Mouse (Mus musculus) v-Abl transformed pro-B cells (cell line): ENCODE measurements around the gene Frmd4b.

Source experiments
- in situ Hi-C, 2 experiments: fragments of 400-800 bp; cut with MboI; formaldehyde crosslinking; loops; one replicate each; pipeline ENCODE4 v1.15.1; 2025; ENCODE audit not compliant: unreplicated experiment in 2 of 2

Frmd4b gene

DNA sequence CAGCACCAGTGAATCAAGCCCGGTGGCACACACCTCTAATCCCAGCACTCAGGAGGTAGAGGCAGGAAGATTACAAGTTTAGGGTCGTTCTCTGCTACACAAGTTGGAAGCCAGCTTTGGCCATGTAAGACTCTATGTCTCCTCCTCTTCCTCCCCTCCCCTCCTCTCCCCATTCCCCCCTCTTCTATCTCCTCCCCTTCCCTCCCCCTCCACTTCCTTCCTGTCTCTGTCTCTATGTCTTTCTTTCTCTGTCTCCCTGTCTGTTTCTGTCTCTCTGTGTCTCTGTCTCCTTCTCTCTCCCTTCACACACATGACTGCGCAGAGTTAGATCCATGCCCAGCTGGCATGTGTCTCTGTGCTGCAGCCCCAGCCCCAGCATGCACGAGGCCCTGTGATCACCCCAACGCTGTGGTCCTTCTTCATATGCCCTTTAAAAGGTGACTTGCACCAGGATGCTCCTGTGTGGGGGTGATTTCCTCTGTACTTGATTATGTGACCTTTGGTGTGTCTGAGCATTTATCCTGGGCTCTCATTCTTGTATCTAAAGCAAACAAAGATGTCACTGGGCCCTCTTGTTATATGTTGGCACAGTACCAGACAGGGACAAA is 340.3 kb downstream of the Frmd4b start:
- in situ Hi-C loops: loop anchor here in 1 of 2 experiments (5.0 kb wide), 1 partner anchor 245 kb away; no protein-coding TSS in a partner anchor

DNA sequence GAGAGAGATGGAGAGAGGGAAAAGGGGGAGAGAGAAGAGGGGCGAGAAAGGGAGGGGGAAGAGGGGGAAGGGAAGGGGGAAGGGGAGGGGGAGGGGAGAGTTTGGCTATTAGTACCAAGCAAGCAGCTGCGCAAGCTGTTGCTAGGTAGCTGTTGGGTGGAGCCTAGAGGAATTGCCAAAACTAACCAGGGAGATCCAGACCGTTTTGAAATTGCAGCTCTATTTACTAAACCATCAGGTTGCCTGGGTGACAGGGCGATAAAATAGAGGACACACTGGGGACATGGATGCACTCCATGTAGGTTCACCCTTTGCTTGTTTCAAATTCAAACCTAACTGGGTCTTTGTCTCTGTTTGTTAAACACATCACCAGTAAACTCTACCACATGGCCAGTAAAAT is 341.0 kb downstream of the Frmd4b start:
- in situ Hi-C loops: loop anchor here in 1 of 2 experiments (5.0 kb wide), 1 partner anchor 246 kb away; no protein-coding TSS in a partner anchor

DNA sequence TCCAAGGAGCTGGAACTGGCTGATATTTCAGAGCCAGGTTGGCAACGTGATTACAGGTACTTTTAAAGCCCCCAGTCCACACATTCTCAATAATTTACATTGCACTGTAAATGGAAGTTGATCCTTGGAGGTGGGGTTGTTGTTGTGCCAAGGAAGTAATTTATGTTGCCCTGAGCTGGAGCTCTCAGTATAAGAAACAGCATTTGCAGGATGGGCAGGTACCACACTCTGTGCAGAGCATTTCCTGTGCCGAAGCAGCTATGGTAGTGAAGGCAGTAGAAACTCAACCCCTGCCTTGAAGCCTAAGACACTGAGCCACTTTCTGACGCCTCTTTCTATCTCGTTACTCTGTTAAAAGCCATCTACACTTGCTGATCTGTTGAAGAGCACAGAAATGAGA is 341.6 kb downstream of the Frmd4b start:
- in situ Hi-C loops: loop anchor here in 1 of 2 experiments (5.0 kb wide), 1 partner anchor 247 kb away; no protein-coding TSS in a partner anchor

DNA sequence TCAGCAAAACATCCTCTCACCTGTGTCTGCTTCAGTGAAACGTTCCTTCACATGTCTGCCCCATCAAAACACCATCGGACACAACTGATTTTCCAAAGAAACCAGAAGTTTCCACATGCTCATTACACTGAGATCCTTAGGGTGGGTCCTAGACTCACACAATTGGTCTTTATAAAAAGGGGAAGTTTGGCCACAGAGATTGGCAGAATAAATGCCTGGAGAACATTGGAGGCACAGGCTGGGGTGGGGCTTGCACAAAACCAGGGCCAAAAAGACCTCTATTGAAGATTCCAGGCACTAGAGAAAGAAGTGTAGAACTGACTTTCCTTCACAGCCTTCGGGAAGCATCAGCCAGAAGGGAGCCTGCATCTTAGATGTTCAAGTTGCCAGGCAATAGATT is 343.6 kb downstream of the Frmd4b start:
- in situ Hi-C loops: loop anchor here (5.0 to 25.0 kb wide), 3 partner anchors 144 to 739 kb away; no protein-coding TSS in a partner anchor

DNA sequence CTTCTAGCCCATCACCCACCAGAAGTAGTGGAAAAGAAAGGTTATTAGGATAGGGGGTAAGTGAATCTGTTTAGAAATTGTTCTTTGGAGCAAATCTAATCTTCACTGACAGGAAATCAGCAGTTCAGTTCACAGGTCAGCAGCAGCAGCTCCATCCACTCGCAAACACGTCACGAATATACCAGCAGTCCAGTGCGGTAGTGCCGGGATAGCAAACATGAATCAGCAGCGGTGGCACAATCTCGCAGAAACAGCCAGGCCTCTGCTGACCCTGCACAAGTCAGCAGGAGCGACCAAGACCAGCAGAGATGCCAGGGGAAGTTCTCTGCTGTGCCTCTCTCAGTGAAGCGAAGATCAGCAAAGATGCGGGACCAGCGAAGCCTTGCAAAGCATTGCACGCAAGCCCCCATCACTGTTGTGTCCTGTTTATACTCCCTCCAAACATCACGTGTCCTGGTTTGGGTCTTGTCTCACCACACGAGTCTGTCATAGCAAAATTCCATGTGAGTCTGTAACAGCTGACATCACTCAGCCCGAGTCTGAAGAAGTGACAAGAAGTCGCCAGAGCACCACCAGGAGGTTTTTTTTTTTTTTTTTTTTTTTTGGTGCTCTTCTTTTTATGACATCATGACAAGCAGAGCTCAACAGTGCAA is 344.2 kb downstream of the Frmd4b start:
- in situ Hi-C loops: loop anchor here (5.0 to 25.0 kb wide), 3 partner anchors 144 to 739 kb away; no protein-coding TSS in a partner anchor

DNA sequence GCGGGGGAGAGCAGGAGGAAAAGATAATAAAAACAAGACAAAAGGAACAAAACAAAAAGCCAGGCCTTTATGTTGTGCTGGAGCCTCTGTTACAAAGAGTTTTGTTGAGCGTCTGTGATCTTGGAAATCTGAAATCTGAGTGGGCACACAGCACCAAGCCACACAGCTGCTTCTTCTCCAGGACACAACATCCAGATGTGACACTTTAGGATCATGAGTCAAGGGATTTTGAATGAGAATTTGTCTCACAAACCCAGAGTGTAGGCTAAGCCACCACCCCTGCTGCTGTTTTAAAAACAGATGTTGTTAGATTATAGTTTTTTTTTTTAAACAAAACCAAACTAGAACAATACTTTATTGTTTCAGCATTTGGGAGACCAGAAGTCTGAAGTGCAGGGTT is 345.0 kb downstream of the Frmd4b start:
- in situ Hi-C loops: loop anchor here (5.0 to 25.0 kb wide), 3 partner anchors 145 to 740 kb away; no protein-coding TSS in a partner anchor

DNA sequence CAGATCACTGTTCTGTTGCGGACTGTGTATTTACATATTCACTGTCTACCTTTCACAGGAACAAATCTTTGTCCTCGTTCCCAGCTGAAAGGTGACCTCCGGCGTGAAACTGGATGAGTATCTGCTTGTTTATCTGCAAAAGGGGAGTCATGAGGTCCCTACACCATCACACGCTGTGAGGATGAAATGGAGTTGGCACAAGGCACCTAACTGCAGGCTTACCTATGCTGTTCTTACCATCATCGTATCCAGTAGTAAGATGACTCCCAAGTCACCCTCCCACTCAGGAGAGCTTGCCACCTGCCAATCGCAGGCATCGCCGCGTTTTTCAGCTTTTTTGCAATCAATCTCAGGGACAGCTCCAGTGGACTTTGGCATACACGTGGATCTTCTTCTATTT is 347.7 kb downstream of the Frmd4b start:
- in situ Hi-C loops: loop anchor here in 1 of 2 experiments (25.0 kb wide), 2 partner anchors 468 to 743 kb away; no protein-coding TSS in a partner anchor

DNA sequence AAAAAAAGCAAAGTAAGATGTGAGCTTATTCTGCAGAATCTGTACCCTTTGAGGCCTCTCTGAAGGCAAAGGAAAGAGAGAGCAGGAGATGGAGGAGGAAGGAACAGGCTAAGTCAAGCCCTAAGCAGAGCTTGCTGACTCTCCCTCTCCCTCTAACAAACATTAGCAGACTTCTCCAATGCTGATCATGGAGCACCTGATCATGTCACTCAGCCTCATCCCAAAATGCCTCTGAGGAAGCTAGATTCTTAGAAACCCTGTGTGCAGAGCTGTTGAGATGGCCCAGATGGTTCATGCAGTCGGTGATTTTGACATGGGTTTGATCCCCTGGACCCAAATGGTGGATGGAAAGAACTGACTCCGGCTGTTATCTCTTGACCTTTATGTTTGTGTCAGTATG is 350.2 kb downstream of the Frmd4b start:
- in situ Hi-C loops: loop anchor here in 1 of 2 experiments (25.0 kb wide), 2 partner anchors 470 to 745 kb away; no protein-coding TSS in a partner anchor

DNA sequence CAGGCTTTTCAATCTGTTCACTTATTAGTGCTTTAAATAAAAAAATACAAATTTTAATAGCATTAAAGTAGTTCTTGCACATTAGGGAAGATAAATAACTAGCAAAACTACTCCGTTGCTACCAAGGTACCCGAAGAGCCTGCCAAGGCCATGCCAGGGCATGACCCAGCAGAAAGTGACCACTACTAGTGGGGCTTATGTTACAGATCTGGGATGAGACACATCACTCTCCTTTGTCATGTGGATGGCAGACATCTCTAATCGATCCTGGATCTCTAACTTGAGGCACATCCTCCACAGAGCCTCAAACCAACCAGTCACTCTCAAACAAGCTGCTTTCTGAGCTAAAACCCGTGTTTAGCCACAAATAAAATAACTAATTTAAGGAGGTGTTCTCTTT is 350.7 kb downstream of the Frmd4b start:
- in situ Hi-C loops: loop anchor here in 1 of 2 experiments (25.0 kb wide), 2 partner anchors 471 to 746 kb away; no protein-coding TSS in a partner anchor

DNA sequence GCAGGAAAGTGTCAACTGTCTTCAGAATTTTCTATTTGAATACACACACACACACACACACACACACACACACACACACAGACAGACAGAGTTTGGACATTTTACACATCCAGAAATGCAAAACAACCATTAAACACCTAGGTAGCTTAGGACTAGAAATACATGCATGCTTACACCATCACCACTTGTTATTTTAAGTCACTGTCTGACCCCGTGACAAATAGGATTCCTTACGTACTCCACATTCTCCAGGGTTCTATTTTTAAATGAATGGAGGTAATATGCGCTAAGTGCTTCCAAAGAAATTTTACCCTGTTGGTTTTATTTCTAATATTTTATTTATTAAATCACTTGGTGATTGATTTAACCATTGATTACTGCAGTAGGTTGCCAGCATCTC is 351.6 kb downstream of the Frmd4b start:
- in situ Hi-C loops: loop anchor here in 1 of 2 experiments (25.0 kb wide), 2 partner anchors 472 to 747 kb away; no protein-coding TSS in a partner anchor

DNA sequence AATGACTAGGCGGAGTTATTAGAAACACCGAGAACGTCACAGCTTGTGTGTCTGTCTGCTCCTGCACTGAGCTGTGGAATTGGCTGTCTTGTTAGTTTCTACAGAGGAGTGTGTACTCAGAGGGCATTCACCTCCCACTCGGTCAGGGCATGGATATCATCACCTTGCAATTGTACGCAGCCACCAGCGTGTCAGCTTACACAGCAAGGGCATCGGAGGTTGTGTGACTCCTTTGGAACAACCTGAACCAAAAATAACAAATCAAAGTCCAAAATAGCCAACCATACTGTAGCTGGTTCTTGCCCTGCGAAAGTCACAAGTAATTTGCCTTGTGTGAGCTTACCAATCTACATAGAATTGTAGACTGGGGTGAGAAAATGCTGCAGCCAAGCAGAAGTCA is 352.1 kb downstream of the Frmd4b start:
- in situ Hi-C loops: loop anchor here in 1 of 2 experiments (25.0 kb wide), 2 partner anchors 472 to 747 kb away; no protein-coding TSS in a partner anchor

DNA sequence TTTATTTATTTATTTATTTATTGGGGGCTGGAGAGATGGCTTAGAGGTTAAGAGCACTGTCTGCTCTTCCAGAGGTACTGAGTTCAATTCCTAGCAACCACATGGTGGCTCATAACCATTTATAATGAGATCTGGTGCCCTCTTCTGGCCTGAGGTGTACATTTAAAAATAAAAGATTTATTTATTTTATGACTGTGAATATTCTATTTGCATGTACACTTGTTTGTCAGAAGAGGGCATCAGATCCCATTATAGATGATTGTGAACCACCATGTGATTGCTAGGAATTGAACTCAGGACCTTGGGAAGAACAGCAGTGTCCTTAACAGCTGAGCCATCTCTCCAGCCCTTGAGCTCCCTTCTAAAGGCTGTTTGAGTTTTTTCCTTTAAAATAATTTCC is 353.6 kb downstream of the Frmd4b start:
- in situ Hi-C loops: loop anchor here in 1 of 2 experiments (25.0 kb wide), 2 partner anchors 474 to 749 kb away; no protein-coding TSS in a partner anchor

DNA sequence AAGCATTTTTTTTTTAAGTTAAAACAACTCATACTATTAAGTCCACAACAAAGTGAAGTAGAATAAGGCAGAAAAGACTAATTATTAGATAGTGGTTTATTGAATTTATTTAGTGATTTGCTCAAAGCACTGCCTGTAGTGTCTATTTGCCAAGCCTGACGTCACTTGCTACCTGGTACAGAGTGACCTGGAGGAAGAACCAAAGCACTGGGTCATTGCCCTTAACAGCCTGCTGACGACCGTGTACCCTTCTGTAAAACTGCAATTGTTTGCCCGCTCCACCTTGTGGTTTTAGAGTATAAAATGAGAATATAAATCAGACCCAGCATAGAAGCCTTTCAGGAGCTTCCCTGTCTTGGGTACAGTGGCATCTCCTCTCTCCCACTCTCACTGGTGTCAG is 355.1 kb downstream of the Frmd4b start:
- in situ Hi-C loops: loop anchor here in 1 of 2 experiments (25.0 kb wide), 2 partner anchors 475 to 750 kb away; no protein-coding TSS in a partner anchor

DNA sequence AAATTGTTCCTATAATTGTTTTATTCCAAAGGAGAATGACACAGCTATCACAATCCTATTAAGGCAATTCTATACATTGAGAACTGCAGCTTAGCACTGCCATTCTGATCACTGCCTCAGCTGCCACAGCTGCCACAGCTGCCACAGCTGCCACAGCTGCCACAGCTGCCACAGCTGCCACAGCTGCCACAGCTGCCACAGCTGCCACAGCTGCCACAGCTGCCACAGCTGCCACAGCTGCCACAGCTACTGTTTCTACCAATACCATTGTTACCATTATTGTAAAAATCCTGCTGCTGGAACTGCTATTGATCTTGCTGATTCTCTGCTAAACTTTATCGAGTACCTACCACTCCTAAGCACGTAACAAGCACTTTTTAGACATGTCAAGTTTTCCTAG is 357.4 kb downstream of the Frmd4b start:
- in situ Hi-C loops: loop anchor here (10.0 to 25.0 kb wide), 3 partner anchors 115 to 752 kb away; partner anchors contain the start of gene Eogt (in 1 of the 2)

DNA sequence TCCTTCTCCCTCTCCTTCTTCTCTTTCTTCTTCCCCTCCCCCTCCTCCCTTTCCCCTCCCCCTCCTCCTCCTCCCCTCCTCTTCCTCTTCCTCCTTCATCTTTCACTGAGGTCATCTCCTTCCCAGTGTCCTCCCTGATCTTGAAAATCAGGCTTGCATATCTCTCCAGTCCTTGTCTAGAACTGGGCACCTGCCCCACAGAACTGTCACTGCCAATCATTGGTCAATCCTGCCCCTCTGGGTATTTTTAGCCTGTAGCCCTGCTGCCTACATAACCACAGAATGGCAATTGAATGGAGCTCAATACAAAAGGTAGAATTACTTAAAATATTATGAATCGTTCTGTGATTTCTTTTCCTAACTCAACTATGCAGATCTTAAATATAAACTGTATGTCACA is 358.9 kb downstream of the Frmd4b start:
- in situ Hi-C loops: loop anchor here (10.0 to 25.0 kb wide), 3 partner anchors 114 to 754 kb away; partner anchors contain the start of gene Eogt (in 1 of the 2)

DNA sequence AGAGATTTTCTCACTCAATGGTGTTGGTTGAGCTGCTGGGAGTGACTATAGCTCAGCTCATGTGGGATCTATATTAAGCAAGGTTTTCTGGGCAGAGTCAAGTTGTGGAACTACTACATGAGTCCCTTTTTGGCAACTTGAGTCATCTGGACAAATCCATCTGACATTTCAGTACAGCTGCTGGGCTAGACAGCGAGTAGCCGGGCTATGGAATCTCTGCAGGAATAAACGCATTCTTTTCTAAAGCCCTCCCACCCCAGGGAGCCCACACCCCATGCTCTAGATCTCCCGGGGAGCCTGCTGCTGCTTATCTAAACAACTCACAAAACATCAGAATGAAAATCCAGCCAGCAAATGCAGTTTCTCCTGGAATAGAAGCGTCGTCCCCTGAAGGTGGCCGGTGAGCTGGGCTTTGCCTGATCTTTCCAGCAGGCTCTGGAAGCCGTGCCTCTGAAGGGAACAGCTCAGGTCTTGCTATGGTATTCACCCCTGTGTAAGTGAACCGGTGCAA is 364.6 kb downstream of the Frmd4b start, which contains the start of gene Lmod3:
Gene Lmod3 (minus strand): TSS at position 49 of the 511 bp plus-strand sequence.
- in situ Hi-C loops: loop anchor here (5.0 to 25.0 kb wide), 6 partner anchors 105 to 760 kb away; partner anchors contain the start of gene Eogt (in 2 of the 2)

DNA sequence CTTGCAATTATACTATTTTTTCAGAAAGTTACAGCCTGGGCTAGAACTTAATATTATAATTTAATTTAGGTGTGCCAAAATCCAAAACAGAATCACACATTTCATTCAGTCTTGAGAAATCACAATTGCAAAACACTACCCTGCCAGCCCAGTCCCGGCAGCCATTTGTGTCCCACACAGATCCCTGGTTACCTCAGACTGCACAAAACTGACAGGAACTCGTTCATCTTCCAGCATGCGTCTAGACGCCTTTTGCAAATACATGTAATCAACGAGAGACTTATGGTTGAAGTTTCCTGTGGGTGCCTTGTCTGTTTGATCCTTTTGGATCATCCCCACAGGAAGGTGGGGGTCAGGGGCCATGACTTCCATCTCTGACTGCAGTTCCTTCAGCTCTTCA is 365.3 kb downstream of the Frmd4b start:
- in situ Hi-C loops: loop anchor here (5.0 to 25.0 kb wide), 6 partner anchors 105 to 760 kb away; partner anchors contain the start of gene Eogt (in 2 of the 2)

DNA sequence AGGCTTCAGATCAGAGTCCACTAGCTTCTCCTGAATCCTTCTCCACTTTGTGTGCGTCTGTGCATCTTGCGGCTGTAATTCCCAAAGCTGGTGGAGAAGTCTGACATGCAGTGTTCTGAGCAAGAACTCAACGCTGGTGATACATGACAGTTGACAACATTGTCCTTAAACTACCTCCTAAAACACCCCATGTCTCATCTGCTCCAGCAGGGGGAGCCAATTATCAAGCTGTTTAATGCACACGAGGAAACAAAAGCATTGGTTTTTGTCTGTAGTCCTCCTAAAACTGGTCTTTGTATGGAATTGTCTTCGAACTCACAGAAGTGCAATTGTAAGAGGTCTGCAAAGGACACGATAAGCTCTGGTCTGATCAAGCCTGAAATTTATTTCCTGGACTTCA is 366.4 kb downstream of the Frmd4b start:
- in situ Hi-C loops: loop anchor here (5.0 to 25.0 kb wide), 6 partner anchors 104 to 761 kb away; partner anchors contain the start of gene Eogt (in 2 of the 2)

DNA sequence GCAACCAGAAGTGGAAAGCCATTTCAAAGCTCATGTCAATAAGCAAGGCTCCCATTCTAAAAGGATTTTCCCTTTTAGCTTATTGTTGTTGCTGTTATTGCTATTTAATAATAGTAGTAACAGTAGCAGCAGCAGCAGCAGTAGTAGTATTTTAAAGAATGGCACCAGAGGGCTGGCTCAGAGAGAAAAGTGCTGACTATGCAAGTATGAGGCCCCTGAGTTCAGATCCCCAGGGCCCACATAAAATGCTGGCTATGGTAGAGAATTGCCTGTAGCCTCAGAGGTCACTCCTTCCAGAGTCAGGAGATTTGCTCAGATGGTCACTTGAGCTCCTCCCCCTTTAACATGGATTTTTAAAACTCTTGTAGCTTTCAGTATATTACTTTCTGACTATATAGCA is 372.1 kb downstream of the Frmd4b start:
- in situ Hi-C loops: no loop called here

DNA sequence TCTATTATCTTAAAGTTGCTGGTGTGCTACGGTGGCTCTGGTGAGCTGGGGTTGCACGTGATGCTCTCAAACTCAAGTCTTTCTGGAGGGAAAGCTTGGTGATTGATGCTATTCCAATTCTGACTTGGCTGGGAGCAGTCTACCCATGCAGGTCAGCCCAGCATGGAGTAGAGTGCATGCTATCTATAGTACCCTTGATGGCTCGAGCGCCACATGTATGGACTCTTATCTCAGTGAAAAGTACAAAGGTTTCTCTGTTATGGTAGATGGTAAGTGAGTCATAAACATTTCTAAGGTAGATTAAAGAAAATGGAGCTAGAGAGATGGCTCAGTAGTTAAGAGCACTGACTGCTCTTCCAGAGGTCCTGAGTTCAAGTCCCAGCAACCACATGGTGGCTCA is 374.8 kb downstream of the Frmd4b start:
- in situ Hi-C loops: no loop called here
